Mouse (Mus musculus) adrenal gland, postnatal 36 days (tissue): Measurements from ENCODE around the gene Ofcc1. TPM values are rescaled to one million over a fixed set of nuclear protein-coding genes. Genes with fewer than 3 reads are reported as not detected.

ENCODE experiments used
- DNase-seq, 2 experiments: peaks; one replicate each; pipeline ENCODE4 v3.0.0; 2021; ENCODE audit warnings: mixed read lengths in 1 of 2
- total RNA-seq, 2 experiments: library from RNA; stranded (reverse); gene quantifications; 2 replicates each; pipeline ENCODE4 v1.2.3; 2021

Ofcc1 gene
- total RNA-seq, 2 experiments from 2014 or later, result not detected

GRCm38 (mm10) chr13:40243821-40244220 is 117.4 kb downstream of the Ofcc1 start:
- DNase-seq, result no peak

GRCm38 (mm10) chr13:40236356-40236755 is 124.9 kb downstream of the Ofcc1 start:
- DNase-seq, result no peak

GRCm38 (mm10) chr13:40208314-40208713 is 152.9 kb downstream of the Ofcc1 start:
- DNase-seq, result no peak

- no peak for DNase-seq
Observed at GRCm38 (mm10) chr13:40181786-40182185, 179.5 kb downstream of the Ofcc1 start.

GRCm38 (mm10) chr13:40171775-40172174 is 189.5 kb downstream of the Ofcc1 start:
- DNase-seq, result no peak

GRCm38 (mm10) chr13:40167871-40168270 is 193.4 kb downstream of the Ofcc1 start:
- DNase-seq, result no peak

- DNase-seq, result no peak
Observed at GRCm38 (mm10) chr13:40155466-40155865, 205.8 kb downstream of the Ofcc1 start.

GRCm38 (mm10) chr13:40139906-40140305 is 221.3 kb downstream of the Ofcc1 start:
- no peak for DNase-seq

GRCm38 (mm10) chr13:40136096-40136495 is 225.2 kb downstream of the Ofcc1 start:
- DNase-seq, result no peak

GRCm38 (mm10) chr13:40135670-40136069 is 225.6 kb downstream of the Ofcc1 start:
- DNase-seq, result no peak

- no peak for DNase-seq
Observed at GRCm38 (mm10) chr13:40123868-40124267, 237.4 kb downstream of the Ofcc1 start.

GRCm38 (mm10) chr13:40112336-40112735 is 248.9 kb downstream of the Ofcc1 start:
- no peak for DNase-seq

GRCm38 (mm10) chr13:40076236-40076635 is 285.0 kb downstream of the Ofcc1 start:
- DNase-seq, result no peak

- no peak for DNase-seq
Observed at GRCm38 (mm10) chr13:40074850-40075416, 286.3 kb downstream of the Ofcc1 start.

- no peak for DNase-seq
Observed at GRCm38 (mm10) chr13:40070004-40070403, 291.2 kb downstream of the Ofcc1 start.

- no peak for DNase-seq
Observed at GRCm38 (mm10) chr13:40061281-40061680, 300.0 kb downstream of the Ofcc1 start.

GRCm38 (mm10) chr13:40037881-40038280 is 323.4 kb downstream of the Ofcc1 start:
- no peak for DNase-seq

- DNase-seq, result no peak
Observed at GRCm38 (mm10) chr13:40036981-40037765, 324.1 kb downstream of the Ofcc1 start.

- no peak for DNase-seq
Observed at GRCm38 (mm10) chr13:40029426-40029825, 331.8 kb downstream of the Ofcc1 start.

- no peak for DNase-seq
Observed at GRCm38 (mm10) chr13:40028827-40029226, 332.4 kb downstream of the Ofcc1 start.

GRCm38 (mm10) chr13:40025816-40026215 is 335.4 kb downstream of the Ofcc1 start:
- no peak for DNase-seq

GRCm38 (mm10) chr13:40023201-40023777 is 338.0 kb downstream of the Ofcc1 start:
- DNase-seq, result no peak

GRCm38 (mm10) chr13:40022609-40023008 is 338.6 kb downstream of the Ofcc1 start:
- no peak for DNase-seq

GRCm38 (mm10) chr13:40000236-40000635 is 361.0 kb downstream of the Ofcc1 start:
- DNase-seq, result no peak
